Mouse (Mus musculus): ENCODE measurements around the gene Stxbp4. TPM values are rescaled to one million over a fixed set of nuclear protein-coding genes. Genes with fewer than 3 reads are reported as not detected.

Stxbp4 gene
- 12.0 and 12.4 TPM in 2 replicates for polyA plus RNA-seq (2015; fragmentation: Nextera tagmentation; extraction: Ambion mirVana)

DNA sequence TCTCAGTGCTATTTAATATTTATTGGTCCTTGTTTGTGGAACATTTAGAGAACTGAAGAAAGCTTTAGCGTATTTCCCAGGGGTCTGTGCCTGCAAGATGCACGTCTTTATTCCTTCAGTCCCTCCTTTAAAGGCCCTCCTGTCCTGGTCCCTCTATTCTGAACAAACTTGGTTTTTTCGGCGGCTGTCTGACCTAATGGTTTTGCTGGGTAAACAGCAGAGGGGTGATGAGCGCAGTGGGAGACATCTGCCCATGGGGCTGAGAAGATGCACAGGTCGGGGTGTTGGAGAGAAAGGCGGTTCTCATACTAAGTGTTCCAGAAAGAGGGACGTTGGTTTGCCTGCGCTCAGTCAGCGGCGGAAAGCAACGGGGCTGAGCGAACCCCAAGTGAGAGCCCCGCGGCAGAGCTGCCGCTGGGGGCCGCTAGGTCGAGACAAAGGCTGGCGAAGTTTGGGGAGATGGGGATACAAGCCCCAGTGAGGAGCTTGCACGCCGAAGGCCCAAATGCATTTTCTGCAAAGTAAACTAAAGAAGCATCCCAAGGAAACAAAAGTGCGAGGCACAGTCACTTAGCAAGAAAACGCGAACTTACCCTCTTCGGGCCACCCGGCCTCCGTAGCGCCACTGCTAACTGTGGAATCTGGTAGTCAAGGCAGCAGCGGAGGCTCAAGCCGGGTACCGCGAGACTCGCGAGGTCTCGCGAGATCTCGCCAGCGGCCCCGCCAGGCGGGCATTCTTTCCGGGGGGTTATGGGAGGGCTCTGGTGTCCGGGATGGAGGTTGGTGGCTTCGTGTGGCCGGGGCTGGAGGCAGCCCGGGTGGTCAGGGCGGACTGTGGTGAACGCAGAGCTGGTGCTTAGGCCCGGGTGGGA, at the start of gene Stxbp4, which contains the start of gene Cox11:
Stxbp4 (minus strand) TSS at position 645 of the 872 bp plus-strand sequence.
Cox11 (plus strand) TSS at position 734 of the 872 bp plus-strand sequence.
- peak; percentile 93 for ATAC-seq (ENCODE audit: extremely low read depth, insufficient number of reproducible peaks, low FRiP score, low TSS enrichment)
- Histone ChIP-seq H3K27me3 (replicated peaks) (no peaks in the 10 kb centered on the region), H3K36me3 (peaks cover 22% of the 10 kb centered on the region), H3K27ac (replicated peaks) (peak within 1 kb of the TSS; percentile 95), H3K9ac (peak within 1 kb of the TSS; percentile 93), H3K4me3 (peak within 1 kb of the TSS; percentile 97), H3K9me3 (no peaks in the 10 kb centered on the region), H3K4me1 (peaks cover 32% of the 10 kb centered on the region), H3K4me2 (peak within 1 kb of the TSS; percentile 83)
- under 1% methylated on average over 48 of the region's 48 CpGs for WGBS

DNA sequence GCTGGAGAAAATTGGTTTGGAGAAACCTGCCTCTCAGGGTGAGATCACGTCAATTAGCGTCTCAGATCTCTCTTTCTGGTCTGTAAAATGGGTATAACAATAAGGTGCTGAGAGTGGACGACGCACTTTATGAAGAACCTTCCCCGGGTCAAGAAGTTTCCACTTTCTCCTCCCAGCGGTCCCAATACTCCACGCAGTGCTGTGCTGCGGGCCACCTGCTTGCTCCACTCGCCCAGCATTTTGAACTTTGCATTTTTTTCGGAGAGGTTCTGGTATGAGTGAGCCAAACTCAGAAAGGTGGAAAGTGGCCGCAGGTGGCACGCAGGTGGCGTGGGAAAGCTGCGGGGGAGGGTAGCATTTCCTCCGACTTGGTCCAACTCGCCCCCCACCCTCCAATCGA, 49.2 kb upstream of the Stxbp4 start:
- peak overlapping the region; percentile 87 for H3K9ac ChIP-seq
- H3K4me1 ChIP-seq = peaks cover 28% of the 10 kb centered on the region
- WGBS = 1% methylated on average over 17 of the region's 17 CpGs
- ATAC-seq (ENCODE audit: extremely low read depth, insufficient number of reproducible peaks, low FRiP score, low TSS enrichment) = peak; percentile 23; the same call in 1 of the 2 replicates
- peaks cover 21% of the 10 kb centered on the region for H3K36me3 ChIP-seq
- peak overlapping the region; percentile 94 for H3K4me2 ChIP-seq
- H3K9me3 ChIP-seq = no peaks in the 10 kb centered on the region
- peak overlapping the region; percentile 83 for H3K4me3 ChIP-seq
- H3K27ac ChIP-seq (replicated peaks) = peak overlapping the region; percentile 50
- no peaks in the 10 kb centered on the region for H3K27me3 ChIP-seq (replicated peaks)

DNA sequence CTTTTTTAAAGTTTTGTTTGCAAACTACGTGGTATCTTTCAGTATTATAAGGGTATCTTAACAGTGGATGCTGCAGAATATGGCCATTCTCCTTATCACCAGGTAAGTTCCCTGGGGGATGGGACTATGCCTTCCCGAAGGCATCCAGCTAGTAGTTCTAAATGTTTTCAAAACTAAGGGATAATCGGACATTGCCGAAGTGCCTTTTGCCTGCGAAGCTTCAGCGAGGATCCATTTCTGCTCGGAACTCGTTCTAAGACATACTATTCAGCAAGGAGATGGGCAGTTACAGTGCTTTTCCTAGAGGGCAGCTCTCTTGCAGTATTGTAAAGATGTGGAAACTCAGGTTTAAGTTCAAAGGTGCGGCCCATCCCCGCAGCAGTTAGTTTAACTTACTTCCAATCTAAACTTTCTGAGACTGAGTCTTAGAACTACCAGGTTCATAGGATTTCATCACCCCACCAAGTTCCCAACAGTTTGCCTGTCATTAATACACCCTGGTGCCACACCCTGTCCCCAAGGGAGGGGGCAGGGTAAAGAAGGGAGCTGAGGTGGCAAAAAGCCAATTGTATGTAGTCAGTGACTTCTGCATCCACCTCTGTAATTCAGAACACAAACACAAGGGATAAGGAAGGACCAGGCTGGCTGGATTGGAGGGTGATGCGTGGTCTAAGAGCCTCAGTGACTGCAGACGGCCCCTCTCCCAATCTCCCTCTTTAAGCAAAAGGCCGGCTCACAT, 48.6 kb upstream of the Stxbp4 start:
- Histone ChIP-seq H3K4me1 (peaks cover 28% of the 10 kb centered on the region), H3K9me3 (no peaks in the 10 kb centered on the region), H3K36me3 (peaks cover 26% of the 10 kb centered on the region), H3K4me2 (peak overlapping the region; percentile 94), H3K4me3 (peak overlapping the region; percentile 83), H3K27ac (replicated peaks) (no peak overlapping the region), H3K27me3 (replicated peaks) (no peaks in the 10 kb centered on the region), H3K9ac (peak overlapping the region; percentile 87)
- peak; percentile 12; the same call in 1 of the 2 replicates for ATAC-seq (ENCODE audit: extremely low read depth, insufficient number of reproducible peaks, low FRiP score, low TSS enrichment)
- WGBS = 69% methylated on average over 13 of the region's 13 CpGs

DNA sequence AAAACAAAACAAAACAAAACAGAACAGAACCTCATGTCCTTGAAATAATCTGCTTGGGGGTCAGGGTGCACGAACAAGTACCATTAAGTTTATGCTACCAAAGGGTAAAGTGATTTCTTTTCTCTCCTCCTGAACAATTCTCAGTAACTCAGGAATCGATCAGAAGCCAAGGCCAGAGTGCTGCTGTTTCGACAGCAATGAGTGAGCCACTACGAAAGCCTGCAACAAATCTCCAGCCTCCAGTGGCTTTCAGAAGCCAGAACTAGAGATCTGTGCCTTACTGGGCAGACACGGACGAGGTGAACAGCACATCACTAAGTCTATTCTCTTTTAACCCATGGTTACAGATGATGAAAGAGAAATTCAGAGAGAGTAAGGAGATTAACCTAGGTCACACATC, 47.3 kb upstream of the Stxbp4 start:
- peaks cover 28% of the 10 kb centered on the region for H3K4me1 ChIP-seq
- no peak for ATAC-seq (ENCODE audit: extremely low read depth, insufficient number of reproducible peaks, low FRiP score, low TSS enrichment)
- H3K36me3 ChIP-seq = peaks cover 38% of the 10 kb centered on the region
- no peaks in the 10 kb centered on the region for H3K27me3 ChIP-seq (replicated peaks)
- 75% methylated on average over 6 of the region's 6 CpGs for WGBS
- no peak overlapping the region for H3K27ac ChIP-seq (replicated peaks)
- no peak overlapping the region for H3K4me2 ChIP-seq
- H3K9me3 ChIP-seq = no peaks in the 10 kb centered on the region
- H3K4me3 ChIP-seq = no peak overlapping the region
- H3K9ac ChIP-seq = 0 out of 2 replicates have a peak overlapping the region, but pooled peaks have one; percentile 30

DNA sequence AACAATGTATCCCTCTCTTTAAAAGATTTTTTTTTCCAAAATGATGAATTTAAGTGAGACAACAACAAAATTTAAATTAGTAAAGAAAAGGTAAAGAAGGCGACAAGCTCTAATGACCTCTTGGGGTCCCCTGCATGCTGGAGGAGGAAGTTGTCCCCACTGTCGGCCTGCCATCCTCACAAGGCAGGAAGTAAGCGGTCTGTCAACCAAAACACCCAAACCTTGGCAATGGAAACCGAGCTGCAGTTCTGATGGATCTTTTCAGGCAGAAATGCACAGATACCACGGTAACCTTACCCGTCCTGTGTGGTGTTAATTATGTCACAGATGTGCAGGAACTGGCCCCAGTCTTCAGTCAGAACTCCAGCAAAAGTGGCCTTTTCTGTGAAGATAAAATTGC, 46.9 kb upstream of the Stxbp4 start:
- no peaks in the 10 kb centered on the region for H3K9me3 ChIP-seq
- no peaks in the 10 kb centered on the region for H3K27me3 ChIP-seq (replicated peaks)
- peaks cover 42% of the 10 kb centered on the region for H3K36me3 ChIP-seq
- 0 out of 2 replicates have a peak overlapping the region, but pooled peaks have one; percentile 30 for H3K9ac ChIP-seq
- H3K4me1 ChIP-seq = peaks cover 28% of the 10 kb centered on the region
- no peak overlapping the region for H3K27ac ChIP-seq (replicated peaks)
- no peak for ATAC-seq (ENCODE audit: extremely low read depth, insufficient number of reproducible peaks, low FRiP score, low TSS enrichment)
- no peak overlapping the region for H3K4me3 ChIP-seq
- H3K4me2 ChIP-seq = no peak overlapping the region
- WGBS = 68% methylated on average over 6 of the region's 6 CpGs

DNA sequence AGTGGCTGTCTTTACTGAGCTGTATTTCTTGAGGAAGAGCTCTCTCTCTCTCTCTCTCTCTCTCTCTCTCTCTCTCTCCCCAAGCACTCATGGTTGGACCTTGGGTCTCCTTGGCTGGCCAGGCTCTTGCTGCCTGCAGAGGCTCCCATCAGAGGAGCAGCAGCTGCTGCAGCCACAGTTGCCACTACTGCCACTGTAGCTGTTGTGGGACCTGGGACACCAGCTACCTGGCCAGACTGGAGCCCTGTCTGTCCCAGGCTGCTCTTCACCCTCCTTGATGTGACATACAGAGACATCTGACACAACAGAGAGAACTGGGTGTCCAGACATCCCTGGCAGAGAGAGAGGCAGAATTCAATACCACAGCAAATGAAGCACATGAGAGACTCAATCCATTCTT, 43.3 kb upstream of the Stxbp4 start:
- no peaks in the 10 kb centered on the region for H3K27me3 ChIP-seq (replicated peaks)
- no peak overlapping the region for H3K4me2 ChIP-seq
- H3K4me3 ChIP-seq = no peak overlapping the region
- ATAC-seq (ENCODE audit: extremely low read depth, insufficient number of reproducible peaks, low FRiP score, low TSS enrichment) = no peak
- H3K9ac ChIP-seq = no peak overlapping the region
- peaks cover 48% of the 10 kb centered on the region for H3K36me3 ChIP-seq
- no peak overlapping the region for H3K27ac ChIP-seq (replicated peaks)
- no peaks in the 10 kb centered on the region for H3K9me3 ChIP-seq
- peaks cover 39% of the 10 kb centered on the region for H3K4me1 ChIP-seq

DNA sequence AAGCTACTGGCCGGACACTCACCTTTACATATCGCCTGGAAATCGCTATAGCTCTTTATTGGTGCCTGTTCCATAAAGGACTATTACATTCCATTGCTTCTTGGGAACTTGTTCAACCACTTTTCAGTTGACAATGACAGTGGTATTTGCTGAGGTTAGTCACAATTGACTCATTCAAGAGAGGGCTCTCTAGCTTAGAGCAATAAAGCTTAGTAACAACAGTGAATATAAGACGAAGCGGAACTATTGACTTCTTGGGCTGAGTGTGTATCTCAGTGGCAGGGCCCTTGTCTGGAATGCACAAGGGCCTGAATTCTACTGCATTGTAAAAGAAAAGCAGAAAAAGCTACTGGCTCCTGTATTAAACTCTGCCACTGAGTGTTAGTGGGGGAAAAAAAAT, 40.7 kb upstream of the Stxbp4 start:
- H3K4me1 ChIP-seq = peaks cover 31% of the 10 kb centered on the region
- ATAC-seq (ENCODE audit: extremely low read depth, insufficient number of reproducible peaks, low FRiP score, low TSS enrichment) = no peak
- peak overlapping the region; percentile 38; the same call in 1 of the 2 replicates for H3K4me2 ChIP-seq
- H3K36me3 ChIP-seq = peaks cover 53% of the 10 kb centered on the region
- WGBS = 82% methylated on average over 5 of the region's 5 CpGs
- no peak overlapping the region for H3K9ac ChIP-seq
- no peaks in the 10 kb centered on the region for H3K9me3 ChIP-seq
- H3K27ac ChIP-seq (replicated peaks) = peak overlapping the region; percentile 81
- H3K4me3 ChIP-seq = no peak overlapping the region
- H3K27me3 ChIP-seq (replicated peaks) = no peaks in the 10 kb centered on the region

DNA sequence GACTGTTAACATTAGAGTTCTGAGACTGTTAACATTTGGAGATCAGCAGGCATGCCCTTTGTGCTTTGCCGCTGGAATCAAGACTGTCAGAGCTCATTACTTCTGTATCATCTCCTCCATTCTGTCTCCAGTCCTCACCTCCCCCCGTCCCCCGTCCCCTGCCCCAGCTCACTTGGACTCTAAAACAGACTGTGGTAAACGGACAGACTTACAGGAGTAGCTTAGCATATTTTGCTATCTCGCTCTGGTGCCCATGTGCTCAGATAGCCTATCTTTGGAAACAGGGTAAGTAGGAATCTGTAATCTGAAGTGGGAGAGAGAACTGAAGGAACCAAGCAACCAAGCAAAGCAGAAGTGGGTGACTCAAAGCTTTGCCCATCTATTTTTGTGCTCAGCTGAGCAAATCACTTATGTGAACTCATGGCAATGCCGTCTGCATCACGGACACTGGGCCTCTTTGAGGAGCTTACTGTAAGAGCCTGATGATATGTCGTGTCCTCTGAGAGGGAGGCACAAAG, 39.9 kb upstream of the Stxbp4 start:
- Histone ChIP-seq H3K9ac (no peak overlapping the region), H3K4me1 (peaks cover 31% of the 10 kb centered on the region), H3K36me3 (peaks cover 53% of the 10 kb centered on the region), H3K27ac (replicated peaks) (peak overlapping the region; percentile 81), H3K27me3 (replicated peaks) (no peaks in the 10 kb centered on the region), H3K4me3 (no peak overlapping the region), H3K4me2 (peak overlapping the region; percentile 38), H3K9me3 (no peaks in the 10 kb centered on the region)
- 37% methylated on average over 8 of the region's 8 CpGs for WGBS
- peak; percentile 52; the same call in 1 of the 2 replicates for ATAC-seq (ENCODE audit: extremely low read depth, insufficient number of reproducible peaks, low FRiP score, low TSS enrichment)

DNA sequence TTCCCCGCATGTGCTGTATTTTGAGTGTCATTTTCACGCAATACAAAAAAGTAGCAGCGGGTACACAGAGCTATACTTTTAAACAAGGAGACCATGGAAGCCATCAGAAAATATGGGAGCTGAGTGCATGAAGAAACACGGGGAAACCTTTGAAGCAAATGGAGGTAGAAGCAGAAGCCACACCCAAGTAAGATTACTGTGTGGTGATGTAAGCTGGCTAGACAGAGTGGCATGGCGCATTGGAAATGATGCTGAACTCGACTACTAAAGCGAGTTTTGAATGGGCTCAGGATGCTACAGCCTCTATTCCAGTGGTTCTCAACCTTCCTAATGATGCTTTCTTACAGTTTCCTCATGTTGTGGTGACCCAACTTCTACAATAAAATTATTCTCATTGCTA, 39.1 kb upstream of the Stxbp4 start:
- H3K9ac ChIP-seq = no peak overlapping the region
- H3K27me3 ChIP-seq (replicated peaks) = no peaks in the 10 kb centered on the region
- H3K4me2 ChIP-seq = peak overlapping the region; percentile 38; the same call in 1 of the 2 replicates

DNA sequence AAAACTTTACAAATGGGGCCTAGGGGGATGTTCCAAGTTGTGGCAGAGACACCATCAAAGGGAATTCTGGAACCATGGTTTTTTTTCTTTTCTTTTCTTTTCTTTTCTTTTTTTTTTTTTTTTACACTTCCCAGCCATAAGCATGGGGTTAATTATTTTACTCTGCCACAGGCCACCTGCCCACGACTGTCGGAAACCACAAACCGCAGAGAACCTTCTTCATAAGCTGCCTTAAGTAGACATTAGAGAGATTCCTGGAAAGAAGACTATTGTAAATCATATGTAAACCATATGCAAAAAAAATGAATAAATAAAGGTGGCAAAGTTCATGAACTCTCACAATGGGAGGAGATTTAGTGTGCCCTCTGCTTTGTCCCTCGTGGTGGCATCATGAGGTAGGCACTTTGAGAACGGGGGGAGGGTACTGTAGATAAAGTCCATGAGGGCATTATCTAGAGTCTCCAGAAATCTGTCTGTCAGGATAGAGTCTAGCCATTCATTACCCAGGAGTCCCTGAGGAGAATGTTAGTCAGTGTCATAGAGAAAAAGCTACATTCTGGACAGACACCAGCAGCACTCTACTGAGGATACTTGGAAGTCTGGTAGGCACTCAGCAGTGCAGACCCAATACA, 37.7 kb upstream of the Stxbp4 start:
- no peaks in the 10 kb centered on the region for H3K27me3 ChIP-seq (replicated peaks)
- no peak for ATAC-seq (ENCODE audit: extremely low read depth, insufficient number of reproducible peaks, low FRiP score, low TSS enrichment)
- 0 out of 2 replicates have a peak overlapping the region, but pooled peaks have one; percentile 24 for H3K27ac ChIP-seq (replicated peaks)
- peaks cover 31% of the 10 kb centered on the region for H3K4me1 ChIP-seq
- H3K4me3 ChIP-seq = no peak overlapping the region; the same call in 1 of the 2 replicates
- H3K4me2 ChIP-seq = peak overlapping the region; percentile 38; the same call in 1 of the 2 replicates
- WGBS = 67% methylated on average over 5 of the region's 5 CpGs
- H3K9ac ChIP-seq = no peak overlapping the region
- H3K36me3 ChIP-seq = peaks cover 44% of the 10 kb centered on the region
- H3K9me3 ChIP-seq = no peaks in the 10 kb centered on the region

More for the DNA sequence above, 39.1 kb upstream of the Stxbp4 start:
- WGBS = 89% methylated on average over 7 of the region's 7 CpGs
- no peak overlapping the region for H3K4me3 ChIP-seq
- peaks cover 52% of the 10 kb centered on the region for H3K36me3 ChIP-seq
- H3K4me1 ChIP-seq = peaks cover 31% of the 10 kb centered on the region
- ATAC-seq (ENCODE audit: extremely low read depth, insufficient number of reproducible peaks, low FRiP score, low TSS enrichment) = no peak
- H3K9me3 ChIP-seq = no peaks in the 10 kb centered on the region
- peak overlapping the region; percentile 81 for H3K27ac ChIP-seq (replicated peaks)

Data from heart, embryonic 13.5 days (tissue).